Mouse (Mus musculus) frontal cortex, postnatal 25 days (tissue): Measurements from ENCODE around the gene Ptges.
"Not testable (repeated sequence)": the region's sequence is repeated elsewhere in the genome, so short reads cannot be mapped to it uniquely, and the experiment has no call there.

Experiments
- DNase-seq, 2 experiments: peaks; one replicate each; pipeline ENCODE4 v3.0.0; 2022; ENCODE audit warnings: low spot score in 2 of 2

Ptges gene

DNA sequence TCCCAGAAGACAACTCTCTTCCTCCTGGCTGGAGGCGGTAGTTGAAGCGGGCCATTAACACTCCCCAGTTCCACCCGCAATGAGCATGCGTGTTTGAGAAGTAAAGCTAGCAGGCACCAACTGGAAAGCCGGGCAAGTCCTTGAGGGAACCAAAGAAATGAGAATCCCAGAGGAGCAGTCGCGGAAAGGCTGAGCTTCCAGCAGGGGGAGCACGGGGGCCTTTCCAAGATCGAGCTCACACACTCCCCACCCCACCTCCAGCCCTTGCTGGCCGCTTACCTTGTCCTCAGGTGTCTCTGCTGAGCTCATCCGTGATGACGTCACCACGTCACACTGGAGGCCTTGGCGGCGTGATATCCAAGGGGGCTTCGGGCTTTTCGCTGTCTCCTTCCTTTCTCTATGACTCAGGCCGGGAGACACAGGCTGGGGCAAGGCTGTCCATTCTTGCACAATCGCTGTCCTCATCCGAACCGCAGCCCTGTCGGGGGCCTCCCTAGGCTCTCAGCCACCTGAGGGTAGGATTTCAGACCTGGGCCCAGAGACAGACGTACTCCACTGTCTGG, at the start of gene Ptges:
Gene Ptges, minus strand, starts transcription at position 381 of the 563 bp plus-strand sequence.
- peak; percentile 52 to 55 for DNase-seq

DNA sequence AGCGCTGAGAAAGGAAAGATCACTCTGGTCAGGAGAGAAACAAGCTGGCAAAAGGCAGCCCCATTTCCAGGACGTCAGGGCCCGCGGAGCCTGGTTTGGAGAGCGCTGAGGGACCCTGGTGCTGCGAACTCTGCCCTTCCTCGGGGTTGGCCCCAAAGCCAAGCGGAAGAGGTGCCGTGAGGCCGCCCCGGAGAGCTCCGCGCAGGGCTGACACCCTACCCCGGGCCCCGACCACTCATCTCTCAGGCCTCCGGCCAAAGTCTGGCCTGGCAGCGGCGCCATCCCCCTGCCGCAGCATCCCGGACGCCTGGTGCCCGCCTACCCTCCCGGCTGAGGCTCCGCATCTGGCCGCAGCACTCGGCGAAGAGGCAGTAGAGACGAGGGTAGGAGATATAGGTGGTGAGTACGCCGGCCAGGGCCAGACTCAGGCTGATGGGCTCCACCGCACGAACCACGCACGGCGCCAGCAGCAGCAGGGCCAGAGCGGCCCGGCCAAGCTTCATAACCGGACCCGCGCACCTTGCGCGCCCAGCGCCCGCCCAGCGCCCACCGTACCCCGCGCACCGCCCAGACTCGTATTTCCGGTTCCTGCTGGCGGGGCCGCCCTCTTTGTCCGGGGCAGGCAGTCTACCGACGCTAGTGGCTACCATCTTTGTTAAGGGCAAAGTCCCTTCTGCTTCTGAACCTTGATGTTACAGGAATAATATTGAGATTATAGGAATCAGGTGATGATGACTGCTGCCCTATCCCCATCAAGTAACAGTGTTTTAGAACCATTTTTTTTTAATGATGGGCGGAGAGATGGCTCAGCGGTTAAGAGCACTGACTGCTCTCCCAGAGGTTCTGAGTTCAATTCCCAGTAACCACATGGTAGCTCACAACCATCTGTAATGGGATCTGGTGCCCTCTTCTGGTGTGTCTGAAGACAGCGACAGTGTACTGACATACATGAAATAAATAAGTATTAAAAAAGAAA, 38.0 kb upstream of the Ptges start, which contains the start of gene Tor1a:
Gene Tor1a, minus strand, starts transcription at position 582 of the 976 bp plus-strand sequence.
- DNase-seq = peak; percentile 79 to 83

DNA sequence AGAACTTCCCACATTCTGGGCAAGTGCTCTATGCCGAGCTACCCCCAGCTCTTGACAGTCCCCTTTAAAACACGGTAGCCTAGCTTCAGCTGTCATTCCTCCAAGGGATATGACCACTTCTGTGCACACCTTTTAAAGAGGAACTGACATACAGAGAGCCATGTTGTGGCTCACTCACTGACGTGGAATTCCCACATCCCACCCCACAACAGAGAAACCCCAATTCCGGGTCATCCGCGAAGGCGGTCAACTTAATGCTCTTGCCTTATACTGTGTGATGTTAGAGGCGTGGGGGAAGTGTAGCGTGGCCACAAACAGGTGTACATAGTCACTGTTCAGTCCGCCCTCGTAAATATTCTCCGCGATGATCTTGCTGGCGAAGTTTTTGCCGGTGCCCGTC, 37.2 kb upstream of the Ptges start:
- no peak for DNase-seq

DNA sequence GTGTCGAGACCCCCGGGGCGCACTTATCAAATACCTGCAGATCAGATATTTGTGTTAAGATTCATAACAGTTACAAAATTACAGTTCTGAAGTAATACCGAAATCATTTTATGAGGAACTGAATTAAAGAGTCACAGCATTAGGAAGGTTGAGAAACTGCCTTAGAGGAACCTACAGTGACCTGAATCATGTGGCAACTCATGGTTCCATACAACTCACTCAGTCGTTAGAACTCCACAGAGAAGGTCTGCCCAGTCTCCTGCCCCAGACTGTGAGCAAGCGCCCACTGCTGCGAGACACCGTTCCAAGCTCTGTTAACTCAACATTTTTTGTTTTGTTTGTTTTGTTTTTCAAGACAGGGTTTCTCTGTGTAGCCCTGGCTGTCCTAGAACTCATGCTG, 36.0 kb upstream of the Ptges start:
- no peak for DNase-seq

DNA sequence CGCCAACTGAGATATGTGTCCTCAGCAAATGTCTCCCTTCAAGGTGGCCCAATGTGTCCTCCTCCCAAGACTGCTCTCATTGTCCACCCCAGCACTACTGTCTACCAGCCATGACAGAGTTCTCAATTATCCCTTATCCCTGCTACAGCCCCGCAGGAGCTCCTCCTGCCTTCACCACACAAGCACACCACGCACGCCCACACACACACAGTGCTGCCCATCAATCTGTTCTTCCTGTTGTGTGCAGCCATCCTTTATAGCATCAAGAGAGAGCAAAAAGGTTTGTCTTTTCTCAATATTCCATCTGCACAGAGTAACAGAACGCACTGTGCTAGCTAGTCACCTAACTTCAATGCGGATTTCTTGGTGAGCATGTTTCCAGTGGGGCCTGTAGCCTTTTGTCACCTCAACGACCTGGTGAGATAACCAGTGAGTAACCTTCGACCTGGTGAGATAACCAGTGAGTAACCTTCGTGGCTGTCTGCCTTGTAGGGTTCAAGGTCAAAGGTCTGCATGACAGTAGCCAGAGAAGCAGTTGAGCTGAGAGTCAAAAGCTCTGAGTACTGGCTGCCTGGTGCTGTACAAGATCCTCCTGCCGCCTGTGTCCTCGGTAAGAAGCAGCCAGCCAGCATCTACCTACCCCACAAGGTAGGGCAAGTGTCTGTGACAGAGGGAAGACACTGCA, 33.0 kb upstream of the Ptges start:
- no peak for DNase-seq

DNA sequence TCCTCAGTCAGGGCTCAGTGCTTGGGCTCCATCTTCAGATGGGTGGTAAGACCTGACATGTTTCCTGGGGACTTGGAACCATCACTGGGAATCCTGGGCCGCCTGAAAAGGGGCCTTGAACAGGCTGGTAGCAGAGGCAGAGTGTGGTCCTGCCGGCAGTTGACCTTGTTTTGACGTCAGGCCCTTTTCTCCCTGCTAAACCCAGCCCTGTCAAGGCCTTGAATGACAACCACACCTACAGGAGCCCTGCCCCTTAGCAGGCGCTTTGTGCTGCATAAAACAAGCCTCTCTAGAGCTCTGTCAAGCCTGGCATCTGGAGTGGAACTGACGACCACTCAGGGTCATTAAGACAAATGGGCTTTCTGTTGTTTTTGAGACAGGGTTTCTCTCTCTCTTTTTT, 30.2 kb upstream of the Ptges start:
- no peak for DNase-seq

DNA sequence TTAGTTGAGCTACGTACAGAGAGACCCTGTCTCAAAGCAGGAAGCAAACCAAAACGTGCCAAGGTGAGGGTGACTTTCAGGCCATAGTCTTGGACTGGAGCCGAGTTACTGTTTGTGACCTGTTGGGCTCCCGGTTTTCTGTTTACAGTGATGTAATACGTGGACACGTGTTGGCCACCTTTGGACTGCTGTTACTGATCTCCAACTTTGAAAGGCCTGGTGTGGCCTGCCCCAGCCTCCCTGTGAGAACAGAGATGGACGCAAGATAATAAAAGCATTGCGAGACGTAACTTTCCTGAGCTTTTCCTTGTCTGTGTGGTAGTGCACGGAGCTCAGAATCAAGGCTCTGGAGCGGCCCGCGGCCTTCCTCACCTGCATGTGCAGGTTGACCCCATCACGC, 29.1 kb upstream of the Ptges start:
- no peak for DNase-seq

DNA sequence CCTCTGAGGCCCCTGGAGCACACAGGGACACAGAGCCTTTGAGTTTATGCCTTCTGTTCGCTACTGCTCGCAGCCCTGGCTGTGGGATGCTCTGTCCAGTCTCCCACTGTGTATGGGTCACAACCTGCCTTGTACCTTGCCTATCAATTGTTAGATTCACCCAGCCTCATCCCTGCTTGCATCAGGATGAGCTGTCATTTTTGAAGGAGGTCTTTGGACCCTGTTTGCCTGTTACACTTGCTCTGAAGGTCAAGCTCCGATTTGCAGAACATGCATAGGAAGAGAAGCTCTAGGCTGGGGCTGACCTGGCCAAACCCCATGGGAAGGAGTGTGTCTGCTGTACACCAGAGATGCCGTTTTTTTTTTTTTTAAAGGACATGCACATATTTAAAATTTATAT, 27.8 kb upstream of the Ptges start:
- DNase-seq = no peak

DNA sequence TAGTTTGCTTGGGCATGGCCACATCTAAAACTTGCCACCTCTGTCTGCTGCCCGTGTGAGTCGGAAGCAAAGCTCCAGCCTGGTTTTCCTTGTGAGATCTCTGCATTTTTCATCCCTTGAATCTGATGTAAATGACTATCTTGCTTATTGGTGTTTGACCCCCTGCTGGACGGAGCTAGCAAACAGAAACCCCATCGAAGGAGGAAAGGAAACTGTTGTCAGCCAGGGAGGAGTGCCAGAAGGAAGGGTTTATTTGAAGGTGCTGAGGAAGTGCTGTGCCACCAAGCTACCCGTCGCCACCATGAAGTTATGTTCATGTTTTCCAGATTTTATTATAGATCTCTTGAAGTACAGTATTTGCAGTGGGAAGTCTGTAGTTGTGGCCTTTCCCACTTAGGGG, 25.1 kb upstream of the Ptges start:
- no peak for DNase-seq

DNA sequence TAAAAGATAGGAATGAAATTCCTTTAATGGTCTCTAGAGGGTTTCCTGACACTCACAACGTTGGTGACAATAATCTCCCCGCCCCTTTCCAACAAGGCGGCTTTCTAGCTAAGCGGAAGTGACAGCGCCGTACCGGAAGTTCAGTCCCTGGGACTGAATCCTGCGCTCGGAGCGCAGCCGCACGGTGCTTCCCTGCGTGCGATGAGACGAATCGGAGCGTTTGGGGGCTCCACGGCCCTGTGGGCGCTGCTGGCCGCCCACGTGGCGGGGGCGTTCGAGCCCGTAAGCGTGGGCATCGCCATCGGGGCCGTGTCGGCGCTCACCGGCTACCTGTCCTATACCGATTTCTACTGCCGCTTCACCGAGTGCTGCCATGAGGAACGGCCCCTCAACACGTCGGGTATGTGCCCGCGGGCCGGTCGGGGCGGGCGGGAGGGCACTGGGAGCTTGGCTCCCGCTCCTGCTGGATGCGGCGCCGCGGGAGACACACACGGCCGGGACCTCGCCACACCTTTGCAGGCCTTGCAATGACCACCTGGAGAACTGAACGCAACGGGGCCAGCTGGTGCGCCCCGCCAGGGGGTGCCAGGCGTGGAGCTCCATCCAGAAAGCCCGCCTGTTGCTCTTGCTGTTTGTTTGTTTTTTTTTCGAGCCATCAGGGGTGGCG, 23.3 kb upstream of the Ptges start, which contains the start of gene Tor1b:
Gene Tor1b, plus strand, starts transcription at position 136 of the 667 bp plus-strand sequence.
- peak; percentile 70 to 74 for DNase-seq

DNA sequence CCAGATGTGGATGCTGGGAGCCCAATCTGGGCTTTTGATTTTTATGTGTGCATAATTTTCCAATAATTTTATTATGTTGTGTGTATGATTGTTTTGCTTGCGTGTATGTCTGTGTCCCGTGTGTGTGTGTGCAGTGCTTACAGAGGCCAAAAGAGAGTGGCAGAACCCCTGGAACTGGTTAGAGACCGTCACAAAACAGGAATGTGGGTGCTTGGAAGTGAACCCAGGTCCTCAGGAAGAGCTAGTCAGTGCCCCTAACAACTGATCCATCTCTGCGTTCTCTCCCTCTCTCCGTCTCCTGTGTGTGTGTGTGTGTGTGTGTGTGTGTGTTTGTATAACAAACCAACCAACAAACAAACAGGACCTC, 22.8 kb upstream of the Ptges start:
- no peak for DNase-seq

DNA sequence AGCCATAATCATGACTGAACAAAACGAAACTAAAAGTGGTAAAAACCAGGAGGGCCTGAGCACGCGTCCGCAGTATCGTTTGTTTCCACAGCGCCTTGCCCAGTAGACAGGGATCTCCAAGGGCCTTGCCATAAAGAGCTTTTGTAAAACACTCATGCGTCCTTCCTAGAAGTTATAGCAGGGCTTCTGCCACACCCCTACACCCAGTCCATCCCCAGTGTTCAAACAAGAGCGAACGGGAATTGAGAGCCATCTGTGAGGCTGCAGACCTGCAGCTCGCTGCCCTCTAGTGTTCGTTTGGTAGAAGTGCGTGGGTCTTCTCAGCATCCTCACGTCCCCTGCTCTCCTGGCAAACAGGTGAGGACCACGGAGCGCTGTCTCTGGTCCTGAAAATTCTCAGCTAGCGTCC, 12.9 kb upstream of the Ptges start:
- DNase-seq = no peak

DNA sequence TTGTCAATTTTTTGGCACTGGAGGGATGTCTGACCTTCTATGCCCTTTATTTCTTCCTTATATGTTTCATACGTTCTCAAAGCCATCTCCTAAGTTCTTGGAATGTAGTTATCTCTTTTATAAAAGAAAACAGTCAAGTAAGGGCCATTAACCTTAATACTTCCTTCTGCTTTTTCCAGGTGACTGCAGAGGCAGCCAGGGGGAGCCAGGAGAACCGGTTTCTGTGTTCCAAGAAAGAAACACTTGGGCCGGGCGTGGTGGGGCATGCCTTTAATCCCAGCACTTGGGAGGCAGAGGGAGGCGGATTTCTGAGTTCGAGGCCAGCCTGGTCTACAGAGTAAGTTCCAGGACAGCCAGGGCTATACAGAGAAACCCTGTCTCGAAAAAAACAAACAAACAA, 12.5 kb upstream of the Ptges start:
- not testable (repeated sequence) for DNase-seq

DNA sequence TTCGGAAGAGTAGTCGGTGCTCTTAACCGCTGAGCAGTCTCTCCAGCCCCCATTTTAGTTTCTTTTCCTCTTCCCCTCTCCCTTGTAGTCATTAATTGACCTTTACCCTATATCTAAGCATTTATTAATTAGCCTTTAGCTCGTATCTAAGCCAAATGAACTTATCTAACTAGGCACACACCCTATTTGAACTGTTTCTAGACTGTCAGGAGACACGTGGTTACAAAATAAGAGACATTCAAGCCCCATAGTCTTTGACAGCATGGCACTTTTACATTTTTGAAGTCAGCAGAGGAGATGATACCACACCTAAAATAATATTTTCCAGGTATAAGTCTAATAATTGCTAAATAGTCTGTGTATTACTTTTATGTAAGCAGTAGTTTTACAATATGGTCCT, 11.9 kb upstream of the Ptges start:
- no peak for DNase-seq

DNA sequence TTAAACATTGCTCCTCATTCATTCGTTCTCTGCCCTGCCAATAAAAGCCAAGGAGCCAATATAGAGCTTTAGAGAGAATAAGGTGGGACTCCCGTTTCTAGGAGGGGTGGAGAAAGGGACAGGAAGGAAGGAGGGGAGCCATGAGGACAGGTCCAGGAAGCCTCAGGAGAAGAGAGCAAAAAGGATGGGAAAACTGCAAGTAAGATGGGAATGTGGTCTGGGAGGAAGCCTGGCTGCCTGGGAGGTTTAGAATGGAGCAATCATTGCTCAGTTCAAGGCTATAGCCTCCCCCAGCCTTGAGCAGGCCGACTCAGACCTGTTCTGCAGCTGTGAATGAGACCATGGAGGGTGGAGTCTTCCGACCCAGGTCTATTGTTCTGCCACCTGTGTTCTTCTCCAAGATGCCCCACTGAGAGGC, 8.9 kb upstream of the Ptges start:
- no peak for DNase-seq

DNA sequence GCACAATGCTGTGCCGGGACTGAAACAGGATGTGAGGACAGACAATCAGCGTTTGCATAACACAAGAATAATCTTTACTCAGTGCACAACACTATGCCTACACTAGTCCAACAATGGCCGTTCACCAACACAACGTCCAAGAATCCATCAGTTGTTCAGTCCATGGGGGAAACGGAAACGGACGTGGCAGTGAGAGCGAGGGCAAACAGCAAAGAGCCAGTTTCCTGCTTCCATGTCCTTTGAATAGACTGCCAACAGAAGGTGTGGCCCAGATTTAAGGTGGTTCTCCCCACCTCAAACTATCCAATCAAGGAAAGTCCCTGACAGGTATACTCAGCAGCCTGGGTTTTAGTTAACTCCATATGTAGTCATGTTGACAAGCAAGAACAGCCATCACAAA, 8.1 kb upstream of the Ptges start:
- DNase-seq = no peak

DNA sequence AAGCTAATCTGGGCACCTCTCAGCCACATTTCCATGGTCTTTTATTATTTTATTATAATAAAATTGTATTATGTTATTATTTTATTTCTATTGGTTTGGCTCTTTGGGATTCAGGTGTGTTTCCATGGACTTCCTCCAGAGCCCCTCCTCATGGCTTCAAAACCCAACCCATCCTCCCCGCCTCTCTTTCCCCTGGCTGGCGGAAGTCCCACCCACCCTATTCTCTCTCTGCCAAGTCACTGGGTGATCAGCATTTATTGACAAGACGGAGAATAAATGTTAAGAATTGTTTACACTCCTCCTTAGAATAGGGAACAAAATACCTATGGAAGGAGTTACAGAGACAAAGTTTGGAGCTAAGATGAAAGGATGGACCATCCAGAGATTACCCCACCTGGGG, 7.1 kb upstream of the Ptges start:
- DNase-seq = no peak

DNA sequence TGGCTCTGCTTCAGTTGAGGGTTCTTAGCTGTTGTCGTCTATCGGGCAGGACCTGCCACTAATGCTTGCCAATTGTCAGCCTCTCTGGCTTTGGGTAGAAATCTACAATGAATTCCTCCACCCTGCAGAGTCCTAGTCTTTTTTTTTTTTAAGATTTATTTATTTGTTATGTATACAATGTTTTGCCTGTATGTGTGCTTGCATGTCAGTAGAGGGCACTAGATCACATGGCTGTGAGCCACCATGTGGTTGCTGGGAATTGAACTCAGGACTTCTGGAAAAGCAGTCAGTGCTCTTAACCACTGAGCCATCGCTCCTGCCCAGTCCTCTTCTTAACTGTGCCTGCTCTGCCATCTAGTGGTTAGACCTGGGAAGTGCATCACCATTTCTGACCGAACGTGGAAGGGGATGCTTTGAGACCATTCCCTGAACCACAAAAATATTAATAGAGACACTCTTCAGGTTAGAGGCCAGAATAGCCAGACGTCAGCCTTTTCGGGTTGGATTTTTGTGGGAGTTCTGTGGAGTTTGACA, 4.3 kb upstream of the Ptges start:
- DNase-seq = peak; percentile 58 to 70

DNA sequence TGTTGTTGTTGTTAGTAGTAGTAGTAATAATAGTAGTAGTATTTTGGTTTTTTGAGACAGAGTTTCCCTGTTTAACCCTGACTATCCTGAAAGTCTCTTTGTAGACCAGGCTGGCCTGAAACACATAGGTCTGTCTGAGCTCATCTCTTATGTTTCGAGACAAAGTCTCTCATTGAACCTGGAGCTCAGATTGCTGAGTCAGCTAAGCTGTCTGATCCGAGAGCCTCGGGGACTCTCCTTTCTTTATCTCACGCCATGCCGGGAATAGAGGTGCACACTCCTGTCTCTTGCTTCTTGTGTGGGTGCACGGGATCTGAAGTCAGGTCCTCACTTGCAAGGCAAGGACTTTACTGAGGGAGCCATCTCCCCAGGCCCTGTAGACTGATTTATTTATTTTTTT, 3.4 kb upstream of the Ptges start:
- DNase-seq = no peak

DNA sequence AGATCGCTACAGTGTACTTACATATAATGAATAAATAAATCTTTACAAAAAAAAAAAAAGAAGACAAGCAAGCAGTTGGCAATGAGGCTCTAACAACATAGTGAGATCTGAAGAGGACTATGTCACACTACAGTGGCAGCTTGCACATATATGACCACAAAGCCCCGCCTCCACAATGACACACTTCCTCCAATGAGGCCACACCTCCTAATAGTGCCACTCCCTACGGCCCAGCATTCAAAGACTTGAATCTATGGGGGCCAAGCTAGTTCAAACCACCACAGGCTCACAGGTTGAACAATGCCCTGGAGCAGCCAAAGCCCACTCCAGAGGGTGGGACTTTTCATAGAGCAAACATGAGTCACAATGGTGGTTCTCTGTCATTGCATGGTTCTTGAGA, 2.3 kb upstream of the Ptges start:
- no peak for DNase-seq

DNA sequence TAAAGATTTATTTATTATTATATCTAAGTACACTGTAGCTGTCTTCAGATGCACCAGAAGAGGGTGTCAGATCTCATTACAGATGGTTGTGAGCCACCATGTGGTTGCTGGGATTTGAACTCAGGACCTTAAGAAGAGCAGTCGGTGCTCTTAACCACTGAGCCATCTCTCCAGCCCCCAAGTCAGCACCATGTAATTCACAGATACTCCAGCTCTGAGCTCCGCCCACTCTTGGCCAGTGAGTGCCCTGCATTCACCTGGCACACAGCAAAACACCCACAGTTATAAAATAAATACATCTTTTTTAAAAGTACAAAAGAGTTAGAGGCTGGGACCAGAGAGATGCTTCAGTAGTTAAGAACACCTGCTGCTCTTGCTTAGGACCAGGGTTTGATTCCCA, 1.2 kb upstream of the Ptges start:
- DNase-seq = not testable (repeated sequence)
